Mouse (Mus musculus): ENCODE data around the gene Gm11733. TPM values are rescaled to one million over a fixed set of nuclear protein-coding genes. Genes with fewer than 3 reads are reported as not detected.
A peak's percentile ranks its signal among the peaks of the same experiment; 100 is the strongest.

Gm11733 gene
- polyA plus RNA-seq, 1 experiment from 2014 or later: not detected

GRCm38 (mm10) chr11:117466911-117467310, 17.3 kb upstream of the Gm11733 start:
- Histone ChIP-seq H3K27me3 (peaks cover 3% of the 10 kb centered on the region; the same call in 1 of the 2 replicates), H3K4me1 (replicated peaks) (peaks cover 70% of the 10 kb centered on the region), H3K9me3 (no peaks in the 10 kb centered on the region), H3K27ac (replicated peaks) (no peak overlapping the region), H3K9ac (no peak overlapping the region), H3K4me3 (no peak overlapping the region), H3K4me2 (no peak overlapping the region), H3K36me3 (no peaks in the 10 kb centered on the region)
- no peak for ATAC-seq (ENCODE audit: low read depth)
- 77% methylated on average over 7 of the region's 7 CpGs for WGBS

- H3K27ac ChIP-seq (replicated peaks): no peak overlapping the region
- WGBS: 48% methylated on average over 6 of the region's 6 CpGs
- peaks cover 14% of the 10 kb centered on the region; the same call in 1 of the 2 replicates for H3K27me3 ChIP-seq
- H3K36me3 ChIP-seq: no peaks in the 10 kb centered on the region
- H3K9ac ChIP-seq: no peak overlapping the region
- no peak overlapping the region for H3K4me3 ChIP-seq
- no peak for ATAC-seq (ENCODE audit: low read depth)
- no peaks in the 10 kb centered on the region for H3K9me3 ChIP-seq
- H3K4me2 ChIP-seq: no peak overlapping the region
- H3K4me1 ChIP-seq (replicated peaks): peaks cover 57% of the 10 kb centered on the region
Measured at GRCm38 (mm10) chr11:117468585-117469363, 15.4 kb upstream of the Gm11733 start.

- Histone ChIP-seq H3K27ac (replicated peaks) (peak overlapping the region; percentile 33; the same call in 1 of the 2 replicates), H3K4me1 (replicated peaks) (peaks cover 47% of the 10 kb centered on the region), H3K9me3 (no peaks in the 10 kb centered on the region), H3K9ac (no peak overlapping the region), H3K27me3 (peaks cover 14% of the 10 kb centered on the region; the same call in 1 of the 2 replicates), H3K4me3 (no peak overlapping the region), H3K36me3 (no peaks in the 10 kb centered on the region), H3K4me2 (no peak overlapping the region)
- WGBS: 39% methylated on average over 5 of the region's 5 CpGs
- no peak for ATAC-seq (ENCODE audit: low read depth)
Measured at GRCm38 (mm10) chr11:117469724-117470123, 14.4 kb upstream of the Gm11733 start.

- WGBS: 85% methylated on average over 12 of the region's 12 CpGs
- ATAC-seq (ENCODE audit: low read depth): no peak
- H3K27ac ChIP-seq (replicated peaks): no peak overlapping the region
- peaks cover 15% of the 10 kb centered on the region for H3K27me3 ChIP-seq
- peaks cover 40% of the 10 kb centered on the region for H3K4me1 ChIP-seq (replicated peaks)
- H3K4me2 ChIP-seq: no peak overlapping the region
- H3K9me3 ChIP-seq: no peaks in the 10 kb centered on the region
- H3K36me3 ChIP-seq: no peaks in the 10 kb centered on the region
- H3K9ac ChIP-seq: no peak overlapping the region
- no peak overlapping the region for H3K4me3 ChIP-seq
Measured at GRCm38 (mm10) chr11:117470586-117471195, 13.5 kb upstream of the Gm11733 start.

- Histone ChIP-seq H3K4me3 (no peak overlapping the region), H3K9me3 (no peaks in the 10 kb centered on the region), H3K27ac (replicated peaks) (no peak overlapping the region), H3K4me1 (replicated peaks) (peaks cover 35% of the 10 kb centered on the region), H3K36me3 (no peaks in the 10 kb centered on the region), H3K27me3 (peaks cover 21% of the 10 kb centered on the region), H3K4me2 (no peak overlapping the region), H3K9ac (no peak overlapping the region)
- 46% methylated on average over 14 of the region's 14 CpGs for WGBS
- ATAC-seq (ENCODE audit: low read depth): no peak
Measured at GRCm38 (mm10) chr11:117471625-117472283, 12.4 kb upstream of the Gm11733 start.

- ATAC-seq (ENCODE audit: low read depth): no peak
- H3K27me3 ChIP-seq: peaks cover 21% of the 10 kb centered on the region
- no peaks in the 10 kb centered on the region; the same call in 1 of the 2 replicates for H3K9me3 ChIP-seq
- H3K27ac ChIP-seq (replicated peaks): no peak overlapping the region
- H3K4me3 ChIP-seq: no peak overlapping the region
- H3K36me3 ChIP-seq: no peaks in the 10 kb centered on the region
- H3K9ac ChIP-seq: 0 out of 2 replicates have a peak overlapping the region, but pooled peaks have one; percentile 2
- H3K4me2 ChIP-seq: no peak overlapping the region
- H3K4me1 ChIP-seq (replicated peaks): peaks cover 38% of the 10 kb centered on the region
- 83% methylated on average over 8 of the region's 8 CpGs for WGBS
Measured at GRCm38 (mm10) chr11:117472885-117473284, 11.3 kb upstream of the Gm11733 start.

GRCm38 (mm10) chr11:117475204-117475603, 9.0 kb upstream of the Gm11733 start:
- Histone ChIP-seq H3K4me1 (replicated peaks) (peaks cover 38% of the 10 kb centered on the region), H3K36me3 (no peaks in the 10 kb centered on the region), H3K9me3 (no peaks in the 10 kb centered on the region; the same call in 1 of the 2 replicates), H3K4me2 (no peak overlapping the region), H3K27ac (replicated peaks) (no peak overlapping the region), H3K4me3 (no peak overlapping the region), H3K27me3 (peaks cover 18% of the 10 kb centered on the region), H3K9ac (no peak overlapping the region)
- WGBS: 97% methylated on average over 2 of the region's 2 CpGs
- ATAC-seq (ENCODE audit: low read depth): no peak

GRCm38 (mm10) chr11:117475669-117476068, 8.5 kb upstream of the Gm11733 start:
- H3K36me3 ChIP-seq: no peaks in the 10 kb centered on the region
- no peak for ATAC-seq (ENCODE audit: low read depth)
- no peak overlapping the region for H3K27ac ChIP-seq (replicated peaks)
- no peak overlapping the region for H3K4me2 ChIP-seq
- H3K4me1 ChIP-seq (replicated peaks): peaks cover 42% of the 10 kb centered on the region
- peaks cover 22% of the 10 kb centered on the region for H3K27me3 ChIP-seq
- no peak overlapping the region for H3K4me3 ChIP-seq
- no peak overlapping the region for H3K9ac ChIP-seq
- H3K9me3 ChIP-seq: no peaks in the 10 kb centered on the region; the same call in 1 of the 2 replicates
- 31% methylated on average over 10 of the region's 10 CpGs for WGBS

- Histone ChIP-seq H3K9ac (no peak overlapping the region), H3K4me3 (no peak overlapping the region), H3K4me2 (no peak overlapping the region), H3K4me1 (replicated peaks) (peaks cover 50% of the 10 kb centered on the region), H3K36me3 (no peaks in the 10 kb centered on the region), H3K9me3 (no peaks in the 10 kb centered on the region; the same call in 1 of the 2 replicates), H3K27me3 (peaks cover 31% of the 10 kb centered on the region), H3K27ac (replicated peaks) (no peak overlapping the region)
- WGBS: 62% methylated on average over 5 of the region's 5 CpGs
- ATAC-seq (ENCODE audit: low read depth): no peak
Measured at GRCm38 (mm10) chr11:117476554-117477107, 7.5 kb upstream of the Gm11733 start.

GRCm38 (mm10) chr11:117478271-117479006, 5.7 kb upstream of the Gm11733 start:
- Histone ChIP-seq H3K4me3 (no peak overlapping the region), H3K27ac (replicated peaks) (peak overlapping the region; percentile 94), H3K36me3 (no peaks in the 10 kb centered on the region), H3K9ac (no peak overlapping the region), H3K9me3 (no peaks in the 10 kb centered on the region; the same call in 1 of the 2 replicates), H3K4me2 (peak overlapping the region; percentile 24), H3K27me3 (peaks cover 26% of the 10 kb centered on the region), H3K4me1 (replicated peaks) (peaks cover 63% of the 10 kb centered on the region)
- WGBS: 37% methylated on average over 10 of the region's 10 CpGs
- peak; percentile 41 for ATAC-seq (ENCODE audit: low read depth)

GRCm38 (mm10) chr11:117479007-117479719, 5.0 kb upstream of the Gm11733 start:
- H3K9ac ChIP-seq: peak overlapping the region; percentile 44
- 7% methylated on average over 13 of the region's 13 CpGs for WGBS
- H3K27me3 ChIP-seq: peaks cover 23% of the 10 kb centered on the region
- H3K27ac ChIP-seq (replicated peaks): peak overlapping the region; percentile 94
- no peaks in the 10 kb centered on the region; the same call in 1 of the 2 replicates for H3K9me3 ChIP-seq
- peak overlapping the region; percentile 24 for H3K4me2 ChIP-seq
- H3K4me3 ChIP-seq: no peak overlapping the region
- peak; percentile 76 for ATAC-seq (ENCODE audit: low read depth)
- H3K4me1 ChIP-seq (replicated peaks): peaks cover 70% of the 10 kb centered on the region
- no peaks in the 10 kb centered on the region for H3K36me3 ChIP-seq

Data from neural tube, embryonic 13.5 days (tissue).